Mouse (Mus musculus) C2C12 (cell line): ENCODE results near the gene Siae. TPM values are rescaled to one million over a fixed set of nuclear protein-coding genes. Genes with fewer than 3 reads are reported as not detected.

Source experiments
- H3K27me3 ChIP-seq: one replicate; pipeline ENCODE4 v1.6.1; 2011; ENCODE audit not compliant: control insufficient read depth, insufficient read depth, insufficient read length
- H3K36me3 ChIP-seq: one replicate; pipeline ENCODE4 v1.6.1; 2011; ENCODE audit not compliant: control insufficient read depth, insufficient read depth
- H3K4me3 ChIP-seq: one replicate; pipeline ENCODE4 v1.5.1; 2011; ENCODE audit warnings: mild to moderate bottlenecking, control low read depth; ENCODE audit not compliant: poor library complexity, insufficient read depth, severe bottlenecking
- H3K79me2 ChIP-seq: one replicate; pipeline ENCODE4 v1.6.1; 2011; ENCODE audit not compliant: control insufficient read depth, insufficient read depth
- H3K79me3 ChIP-seq: one replicate; pipeline ENCODE4 v1.6.1; 2011; ENCODE audit warnings: low read depth, control low read depth
- H3ac ChIP-seq: one replicate; pipeline ENCODE3; 2011; ENCODE audit warnings: low read depth; ENCODE audit not compliant: control insufficient read depth, insufficient read length
- CEBPB ChIP-seq: IDR thresholded peaks from one replicate; pipeline ENCODE4 v1.6.1; 2011; ENCODE audit warnings: low read depth, mild to moderate bottlenecking, control low read depth, moderate library complexity
- CTCF ChIP-seq: IDR thresholded peaks from one replicate; pipeline ENCODE4 v1.5.1; 2011; ENCODE audit not compliant: control insufficient read depth, insufficient read depth, insufficient read length
- FOSL1 ChIP-seq: IDR thresholded peaks from one replicate; pipeline ENCODE4 v1.8.0; 2011; ENCODE audit warnings: mild to moderate bottlenecking, low read length; ENCODE audit not compliant: poor library complexity, insufficient read depth, severe bottlenecking
- MAX ChIP-seq: IDR thresholded peaks from one replicate; pipeline ENCODE4 v1.6.1; 2011; ENCODE audit warnings: mild to moderate bottlenecking, control low read depth
- MYOD1 ChIP-seq: IDR thresholded peaks from one replicate; pipeline ENCODE4 v1.6.1; 2011; ENCODE audit warnings: low read depth; ENCODE audit not compliant: control insufficient read depth, insufficient read length
- MYOG ChIP-seq: IDR thresholded peaks from one replicate; pipeline ENCODE4 v1.6.1; 2011; ENCODE audit not compliant: control insufficient read depth, insufficient read length; ENCODE audit errors: extremely low read depth
- USF1 ChIP-seq: IDR thresholded peaks from one replicate; pipeline ENCODE4 v1.6.1; 2011; ENCODE audit warnings: low read depth, mild to moderate bottlenecking, control low read depth, moderate library complexity
- polyA plus RNA-seq: library from polyadenylated mRNA; unstranded; fragments of >200 nt; fragmentation: generic; extraction: Trizol; gene quantifications from one replicate; pipeline ENCODE4 v1.2.1, GENCODE M21; 2012; ENCODE audit warnings: missing spikeins

The Siae gene
- polyA plus RNA-seq, 1 experiment: 0.51 TPM

- H3ac ChIP-seq: no peak overlapping the region
- H3K36me3 ChIP-seq: peaks cover 6% of the 10 kb centered on the region
- peaks cover 11% of the 10 kb centered on the region for H3K79me3 ChIP-seq
- no peaks in the 10 kb centered on the region for H3K27me3 ChIP-seq
- peaks cover 26% of the 10 kb centered on the region for H3K79me2 ChIP-seq
- TF ChIP-seq MAX (no peak), FOSL1 (no peak), MYOD1 (no peak), MYOG (no peak), USF1 (no peak), CEBPB (no peak), CTCF (no peak)
- H3K4me3 ChIP-seq: no peak overlapping the region
Measured at GRCm38 (mm10) chr9:37659413-37659812, 103.9 kb downstream of the Siae start.

- Histone ChIP-seq H3K79me2 (no peaks in the 10 kb centered on the region), H3K4me3 (no peak overlapping the region)
Measured at GRCm38 (mm10) chr9:37663210-37663609, 107.7 kb downstream of the Siae start.

GRCm38 (mm10) chr9:37664604-37665003 lies 109.1 kb downstream of the Siae start:
- TF ChIP-seq MYOD1 (no peak), FOSL1 (no peak), USF1 (no peak), MYOG (no peak), MAX (no peak), CEBPB (no peak)

More at GRCm38 (mm10) chr9:37663210-37663609, 107.7 kb downstream of the Siae start:
- Histone ChIP-seq H3K36me3 (no peaks in the 10 kb centered on the region), H3ac (no peak overlapping the region), H3K27me3 (no peaks in the 10 kb centered on the region), H3K79me3 (no peaks in the 10 kb centered on the region)
- TF ChIP-seq MYOD1 (no peak), MYOG (no peak), CTCF (no peak), MAX (no peak)

GRCm38 (mm10) chr9:37666045-37666444 lies 110.5 kb downstream of the Siae start:
- H3K4me3 ChIP-seq: no peak overlapping the region
- no peak overlapping the region for H3ac ChIP-seq
- TF ChIP-seq USF1 (no peak), MAX (no peak), MYOG (no peak), MYOD1 (no peak), FOSL1 (no peak), CTCF (no peak), CEBPB (no peak)
- H3K36me3 ChIP-seq: no peaks in the 10 kb centered on the region
- no peaks in the 10 kb centered on the region for H3K27me3 ChIP-seq
- H3K79me2 ChIP-seq: no peaks in the 10 kb centered on the region
- H3K79me3 ChIP-seq: no peaks in the 10 kb centered on the region

More at GRCm38 (mm10) chr9:37664604-37665003, 109.1 kb downstream of the Siae start:
- Histone ChIP-seq H3ac (no peak overlapping the region), H3K36me3 (no peaks in the 10 kb centered on the region), H3K27me3 (no peaks in the 10 kb centered on the region), H3K79me3 (no peaks in the 10 kb centered on the region), H3K4me3 (no peak overlapping the region), H3K79me2 (no peaks in the 10 kb centered on the region)

- TF ChIP-seq MAX: no peak
- no peak for TF ChIP-seq USF1
- no peak for TF ChIP-seq CEBPB
- no peak for TF ChIP-seq MYOD1
- TF ChIP-seq FOSL1: no peak
- no peak for TF ChIP-seq MYOG
- no peak for TF ChIP-seq CTCF
- H3K27me3 ChIP-seq: no peaks in the 10 kb centered on the region
- no peak within 1 kb of the TSS for H3ac ChIP-seq
- H3K79me3 ChIP-seq: no peaks in the 10 kb centered on the region
- no peak within 1 kb of the TSS for H3K4me3 ChIP-seq
- H3K36me3 ChIP-seq: no peaks in the 10 kb centered on the region
- H3K79me2 ChIP-seq: no peaks in the 10 kb centered on the region
Measured at GRCm38 (mm10) chr9:37669115-37669514, 113.6 kb downstream of the Siae start, which contains the start of gene Panx3. Gene Panx3 (minus strand): TSS chr9:37669235.

GRCm38 (mm10) chr9:37669678-37670077 lies 114.2 kb downstream of the Siae start:
- Histone ChIP-seq H3ac (no peak overlapping the region), H3K36me3 (no peaks in the 10 kb centered on the region), H3K4me3 (no peak overlapping the region), H3K79me3 (no peaks in the 10 kb centered on the region), H3K79me2 (no peaks in the 10 kb centered on the region), H3K27me3 (no peaks in the 10 kb centered on the region)
- TF ChIP-seq MYOD1 (no peak), CTCF (no peak), MAX (no peak), FOSL1 (no peak), CEBPB (no peak), MYOG (no peak), USF1 (no peak)
